Mouse (Mus musculus): ENCODE measurements around the gene Cdc42ep1. TPM values are rescaled to one million over a fixed set of nuclear protein-coding genes. Genes with fewer than 3 reads are reported as not detected.
A peak's percentile ranks its signal among the peaks of the same experiment; 100 is the strongest.

Cdc42ep1 gene
- 44.7 and 52.5 TPM in 2 replicates for total RNA-seq (2014; rRNA removed; ENCODE audit: low replicate concordance)
- polyA plus RNA-seq (2015; fragmentation: Nextera tagmentation; extraction: Ambion mirVana), result 27.1 and 27.4 TPM in 2 replicates

DNA sequence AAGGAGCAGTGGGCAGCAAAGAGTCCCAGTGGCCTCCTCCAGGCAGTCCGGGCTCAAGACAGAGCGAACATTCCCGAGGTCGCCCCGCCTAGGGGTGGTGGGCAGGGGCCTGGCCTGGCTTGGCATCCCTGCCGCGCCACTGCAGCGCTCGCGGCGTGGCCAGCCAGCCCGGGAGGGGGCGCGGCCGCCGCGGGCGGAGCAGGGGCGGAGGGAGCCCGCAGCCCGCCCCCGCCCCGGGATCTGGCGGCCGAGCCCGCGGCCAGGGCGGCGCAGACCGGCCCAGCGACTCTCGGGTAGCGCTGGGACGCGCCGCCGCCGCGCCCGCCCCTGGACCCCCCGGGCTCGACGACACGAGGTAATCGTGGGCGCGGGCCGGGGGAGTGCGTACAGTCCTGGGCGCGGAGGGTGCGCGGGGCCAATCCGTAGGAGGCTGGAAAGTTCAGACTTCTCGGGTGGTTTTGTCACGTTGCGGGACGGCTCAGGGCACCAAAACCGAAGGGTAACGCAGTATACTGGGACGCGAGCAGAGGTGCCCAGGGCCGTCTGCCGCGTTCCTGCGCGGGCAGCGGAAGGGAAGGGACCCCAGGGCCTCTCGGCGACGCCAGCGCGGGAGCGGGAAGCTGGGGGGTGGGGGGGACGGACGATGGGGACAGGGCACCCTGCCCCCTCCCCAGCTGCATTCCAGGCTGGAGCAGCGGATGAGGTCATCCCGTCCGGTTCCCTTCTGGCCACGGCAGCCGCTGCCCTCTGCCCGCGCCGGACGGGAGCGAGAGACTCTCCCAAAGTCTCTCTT, at the start of gene Cdc42ep1:
Gene Cdc42ep1, plus strand, starts transcription at position 254 of the 793 bp plus-strand sequence.
- ATAC-seq (ENCODE audit: insufficient read depth, low read depth) (peak; percentile 83), DNase-seq (ENCODE audit: low spot score) (peak; percentile 67)
- Histone ChIP-seq H3K27me3 (ENCODE audit: control insufficient read depth, insufficient read depth, low read length) (no peaks in the 10 kb centered on the region), H3K27ac (ENCODE audit: low read depth) (peak within 1 kb of the TSS; percentile 98), H3K9ac (replicated peaks; ENCODE audit: low read depth, low read length) (peak within 1 kb of the TSS; percentile 92), H3K4me3 (ENCODE audit: low read depth, low read length) (peak within 1 kb of the TSS; percentile 71), H3K4me2 (ENCODE audit: low read depth, low read length) (peak within 1 kb of the TSS; percentile 81), H3K36me3 (replicated peaks; ENCODE audit: control insufficient read depth, insufficient read depth, low read length) (peaks cover 6% of the 10 kb centered on the region; the same call in 1 of the 2 replicates), H3K4me1 (ENCODE audit: control insufficient read depth, insufficient read depth) (peaks cover 16% of the 10 kb centered on the region; the same call in 1 of the 2 replicates), H3K9me3 (replicated peaks; ENCODE audit: control insufficient read depth, low read length) (no peaks in the 10 kb centered on the region)
- WGBS, result 0% methylated on average over 68 of the region's 86 CpGs
- TF ChIP-seq CTCF (IDR thresholded peaks at IDR 0.05; ENCODE audit: low read depth), result no peak
- TF ChIP-seq EP300 (IDR thresholded peaks at IDR 0.05; ENCODE audit: low read depth), result peak; percentile 54; the same call in 1 of the 2 replicates

DNA sequence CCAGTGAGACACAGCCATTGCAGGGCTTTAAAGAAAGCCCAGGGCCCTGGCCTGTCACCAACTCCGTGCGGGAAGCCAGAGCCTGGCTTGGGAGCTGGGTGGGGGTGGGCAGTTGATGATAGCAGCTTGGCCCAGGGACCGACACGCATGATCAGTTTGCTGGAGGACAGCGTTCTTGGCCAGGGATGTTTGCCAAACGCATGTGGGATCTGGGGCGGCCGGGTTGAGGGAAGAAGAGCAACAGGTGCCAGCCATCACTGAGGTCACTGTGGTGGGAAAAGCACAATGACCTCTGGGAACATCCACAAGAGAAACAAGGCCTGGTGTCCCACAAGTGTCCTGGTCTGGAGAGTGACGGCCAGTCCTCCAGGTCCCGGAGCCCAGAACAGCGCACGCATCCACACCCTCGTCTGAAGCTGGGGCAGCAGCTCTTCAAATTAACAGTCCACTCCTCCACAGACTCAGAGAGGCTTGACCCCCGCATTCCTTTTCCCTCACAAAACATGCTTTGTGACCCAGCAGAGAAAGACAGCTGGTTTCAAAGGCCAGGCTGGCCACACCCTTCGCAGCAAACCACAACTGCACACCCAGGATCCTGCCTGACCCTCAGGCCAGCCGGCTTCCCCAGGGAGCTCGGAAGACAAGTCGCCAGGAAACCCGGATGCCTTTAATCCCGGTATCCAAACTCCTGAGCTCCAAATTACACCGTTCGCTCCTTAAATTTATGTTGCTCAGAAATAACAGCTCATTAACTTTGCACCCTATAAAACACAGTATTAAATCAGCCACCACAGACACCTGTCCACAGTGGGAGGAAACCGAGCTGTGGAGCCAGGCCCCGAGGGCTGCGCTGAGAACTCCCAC, 46.0 kb upstream of the Cdc42ep1 start:
- WGBS, result 39% methylated on average over 25 of the region's 25 CpGs
- DNase-seq (ENCODE audit: low spot score) (peak; percentile 30), ATAC-seq (ENCODE audit: insufficient read depth, low read depth) (peak; percentile 66)
- Histone ChIP-seq H3K4me3 (ENCODE audit: low read depth, low read length) (no peak overlapping the region), H3K9ac (replicated peaks; ENCODE audit: low read depth, low read length) (no peak overlapping the region), H3K9me3 (replicated peaks; ENCODE audit: control insufficient read depth, low read length) (no peaks in the 10 kb centered on the region), H3K4me1 (ENCODE audit: control insufficient read depth, insufficient read depth) (peaks cover 19% of the 10 kb centered on the region), H3K4me2 (ENCODE audit: low read depth, low read length) (peak overlapping the region; percentile 8; the same call in 1 of the 2 replicates), H3K36me3 (replicated peaks; ENCODE audit: control insufficient read depth, insufficient read depth, low read length) (peaks cover 14% of the 10 kb centered on the region), H3K27ac (ENCODE audit: low read depth) (0 out of 2 replicates have a peak overlapping the region, but pooled peaks have one; percentile 1), H3K27me3 (ENCODE audit: control insufficient read depth, insufficient read depth, low read length) (no peaks in the 10 kb centered on the region)
- TF ChIP-seq CTCF (IDR thresholded peaks at IDR 0.05; ENCODE audit: low read depth) (no peak), EP300 (IDR thresholded peaks at IDR 0.05; ENCODE audit: low read depth) (no peak)

DNA sequence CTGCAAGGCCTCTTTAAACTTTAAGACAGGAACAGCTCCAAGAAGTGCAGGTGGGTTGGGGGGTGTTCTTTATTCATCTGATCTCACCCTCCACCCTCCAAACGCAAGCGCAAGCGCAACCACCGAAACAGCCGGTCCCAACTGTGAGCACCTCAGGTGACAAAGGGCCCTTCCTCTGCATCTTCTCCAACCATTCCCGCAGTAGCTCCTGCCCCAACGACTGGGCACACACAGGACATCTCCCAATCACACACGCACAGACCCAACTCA, 45.4 kb upstream of the Cdc42ep1 start:
- ATAC-seq (ENCODE audit: insufficient read depth, low read depth) (no peak), DNase-seq (ENCODE audit: low spot score) (no peak)
- Histone ChIP-seq H3K9me3 (replicated peaks; ENCODE audit: control insufficient read depth, low read length) (no peaks in the 10 kb centered on the region), H3K27me3 (ENCODE audit: control insufficient read depth, insufficient read depth, low read length) (no peaks in the 10 kb centered on the region), H3K27ac (ENCODE audit: low read depth) (no peak overlapping the region), H3K4me1 (ENCODE audit: control insufficient read depth, insufficient read depth) (peaks cover 23% of the 10 kb centered on the region), H3K36me3 (replicated peaks; ENCODE audit: control insufficient read depth, insufficient read depth, low read length) (peaks cover 14% of the 10 kb centered on the region), H3K4me2 (ENCODE audit: low read depth, low read length) (0 out of 2 replicates have a peak overlapping the region, but pooled peaks have one; percentile 8), H3K4me3 (ENCODE audit: low read depth, low read length) (no peak overlapping the region), H3K9ac (replicated peaks; ENCODE audit: low read depth, low read length) (no peak overlapping the region)
- WGBS, result 88% methylated on average over 8 of the region's 8 CpGs
- TF ChIP-seq CTCF (IDR thresholded peaks at IDR 0.05; ENCODE audit: low read depth) (no peak), EP300 (IDR thresholded peaks at IDR 0.05; ENCODE audit: low read depth) (no peak)

- Histone ChIP-seq H3K36me3 (replicated peaks; ENCODE audit: control insufficient read depth, insufficient read depth, low read length) (peaks cover 3% of the 10 kb centered on the region; the same call in 1 of the 2 replicates), H3K4me3 (ENCODE audit: low read depth, low read length) (no peak overlapping the region), H3K4me1 (ENCODE audit: control insufficient read depth, insufficient read depth) (peaks cover 34% of the 10 kb centered on the region), H3K27me3 (ENCODE audit: control insufficient read depth, insufficient read depth, low read length) (no peaks in the 10 kb centered on the region), H3K27ac (ENCODE audit: low read depth) (no peak overlapping the region), H3K9me3 (replicated peaks; ENCODE audit: control insufficient read depth, low read length) (no peaks in the 10 kb centered on the region), H3K4me2 (ENCODE audit: low read depth, low read length) (peak overlapping the region; percentile 26; the same call in 1 of the 2 replicates), H3K9ac (replicated peaks; ENCODE audit: low read depth, low read length) (no peak overlapping the region)
- TF ChIP-seq EP300 (IDR thresholded peaks at IDR 0.05; ENCODE audit: low read depth) (no peak), CTCF (IDR thresholded peaks at IDR 0.05; ENCODE audit: low read depth) (no peak)
- ATAC-seq (ENCODE audit: insufficient read depth, low read depth) (no peak), DNase-seq (ENCODE audit: low spot score) (peak; percentile 17)
- WGBS, result 38% methylated on average over 21 of the region's 21 CpGs
These were observed 43.4 kb upstream of the Cdc42ep1 start for GRCm38 (mm10) chr15:78799029-78799428.

GRCm38 (mm10) chr15:78801571-78801970, 40.9 kb upstream of the Cdc42ep1 start:
- peaks cover 23% of the 10 kb centered on the region for H3K4me1 ChIP-seq (ENCODE audit: control insufficient read depth, insufficient read depth)
- no peaks in the 10 kb centered on the region; the same call in 1 of the 2 replicates for H3K36me3 ChIP-seq (replicated peaks; ENCODE audit: control insufficient read depth, insufficient read depth, low read length)
- peak overlapping the region; percentile 83 for H3K4me2 ChIP-seq (ENCODE audit: low read depth, low read length)
- peak overlapping the region; percentile 72; the same call in 1 of the 2 replicates for H3K9ac ChIP-seq (replicated peaks; ENCODE audit: low read depth, low read length)
- ATAC-seq (ENCODE audit: insufficient read depth, low read depth) (no peak), DNase-seq (ENCODE audit: low spot score) (no peak)
- no peak for TF ChIP-seq CTCF (IDR thresholded peaks at IDR 0.05; ENCODE audit: low read depth)
- TF ChIP-seq EP300 (IDR thresholded peaks at IDR 0.05; ENCODE audit: low read depth), result no peak
- no peak overlapping the region; the same call in 1 of the 2 replicates for H3K27ac ChIP-seq (ENCODE audit: low read depth)
- H3K4me3 ChIP-seq (ENCODE audit: low read depth, low read length), result peak overlapping the region; percentile 65
- no peaks in the 10 kb centered on the region for H3K27me3 ChIP-seq (ENCODE audit: control insufficient read depth, insufficient read depth, low read length)
- 68% methylated on average over 9 of the region's 9 CpGs for WGBS
- no peaks in the 10 kb centered on the region for H3K9me3 ChIP-seq (replicated peaks; ENCODE audit: control insufficient read depth, low read length)
